Mouse (Mus musculus) myocyte (in vitro differentiated cells): ENCODE measurements around the gene Tax1bp1.

Source experiments
- CEBPB ChIP-seq: IDR thresholded peaks from 2 replicates; pipeline ENCODE4 v1.6.1; 2011; ENCODE audit warnings: mild to moderate bottlenecking, moderate library complexity; ENCODE audit not compliant: poor library complexity, insufficient read depth, severe bottlenecking
- E2F4 ChIP-seq: IDR thresholded peaks from one replicate; pipeline ENCODE4 v1.6.1; 2011; ENCODE audit warnings: mild to moderate bottlenecking, control low read depth, moderate library complexity; ENCODE audit not compliant: insufficient read depth
- MAX ChIP-seq: IDR thresholded peaks from one replicate; pipeline ENCODE4 v1.6.1; 2011; ENCODE audit warnings: low read depth, mild to moderate bottlenecking, control low read depth
- MYOD1 ChIP-seq, 3 experiments: IDR thresholded peaks; one replicate each; pipeline ENCODE4 v1.6.1; 2011; ENCODE audit warnings: control low read depth in 2 of 3, low read depth in 2 of 3, mild to moderate bottlenecking in 2 of 3, moderate library complexity in 1 of 3; ENCODE audit not compliant: insufficient read length in 2 of 3, control insufficient read depth in 1 of 3
- POLR2A ChIP-seq: IDR thresholded peaks from one replicate; pipeline ENCODE4 v1.6.1; 2011; ENCODE audit warnings: low read depth, mild to moderate bottlenecking, control low read depth, moderate library complexity; ENCODE audit not compliant: insufficient read length
- POLR2AphosphoS2 ChIP-seq: IDR thresholded peaks from one replicate; pipeline ENCODE4 v1.6.1; 2011; ENCODE audit warnings: low read depth, control low read depth; ENCODE audit not compliant: insufficient read length
- REST ChIP-seq: IDR thresholded peaks from one replicate; pipeline ENCODE4 v1.6.1; 2011; ENCODE audit warnings: mild to moderate bottlenecking, control low read depth, moderate library complexity; ENCODE audit not compliant: insufficient read depth, insufficient read length
- SRF ChIP-seq: IDR thresholded peaks from one replicate; pipeline ENCODE4 v1.6.1; 2011; ENCODE audit warnings: low read depth; ENCODE audit not compliant: control insufficient read depth, insufficient read length
- TCF12 ChIP-seq: IDR thresholded peaks from one replicate; pipeline ENCODE4 v1.6.1; 2011; ENCODE audit warnings: mild to moderate bottlenecking, control low read depth; ENCODE audit not compliant: poor library complexity, insufficient read depth, severe bottlenecking
- TCF3 ChIP-seq: IDR thresholded peaks from one replicate; pipeline ENCODE4 v1.6.1; 2011; ENCODE audit warnings: low read depth, control low read depth; ENCODE audit not compliant: insufficient read length
- USF1 ChIP-seq: IDR thresholded peaks from one replicate; pipeline ENCODE4 v1.6.1; 2011; ENCODE audit warnings: low read depth, mild to moderate bottlenecking, control low read depth, moderate library complexity

DNA sequence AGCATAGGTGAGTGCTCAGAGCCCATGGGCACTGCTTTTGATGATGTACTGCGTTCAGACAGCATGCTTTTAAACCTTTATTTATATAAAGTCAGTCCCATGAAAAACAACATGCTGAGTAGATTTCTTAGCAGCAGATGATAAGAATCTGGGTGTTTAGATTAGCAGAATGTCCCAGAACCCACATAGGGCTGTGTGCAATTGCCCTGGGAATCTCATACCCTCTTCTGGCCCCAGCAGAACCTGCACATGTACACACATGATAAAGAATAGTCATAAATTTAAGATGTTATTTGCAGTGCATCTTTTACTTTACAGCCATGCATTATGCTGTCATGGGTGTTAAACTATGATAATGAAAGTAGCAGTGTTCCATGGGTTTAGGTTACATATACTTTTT, 57.3 kb downstream of the Tax1bp1 start:
- TF ChIP-seq POLR2A: no peak
- TF ChIP-seq MYOD1 (IDR thresholded peaks at IDR 0.05; ENCODE audit: control insufficient read depth in 1 of 3, insufficient read length in 2 of 3, low read depth in 2 of 3): no peak
- TF ChIP-seq E2F4: no peak
- no peak for TF ChIP-seq TCF12
- TF ChIP-seq USF1: no peak
- no peak for TF ChIP-seq MAX
- no peak for TF ChIP-seq SRF
- no peak for TF ChIP-seq CEBPB
- no peak for TF ChIP-seq POLR2AphosphoS2
- no peak for TF ChIP-seq TCF3
- TF ChIP-seq REST: no peak
